Mouse (Mus musculus): ENCODE measurements around the gene Dnajc16.

Gene Dnajc16

GRCm38 (mm10) chr4:141760942-141761341 is 29.8 kb downstream of the Dnajc16 start:
- DNase-seq = no peak

- DNase-seq = no peak
Measured at GRCm38 (mm10) chr4:141758874-141759542, 31.7 kb downstream of the Dnajc16 start.

GRCm38 (mm10) chr4:141757124-141757523 is 33.6 kb downstream of the Dnajc16 start:
- DNase-seq = no peak

GRCm38 (mm10) chr4:141755375-141755930 is 35.3 kb downstream of the Dnajc16 start:
- no peak for DNase-seq

GRCm38 (mm10) chr4:141752076-141752421 is 38.7 kb downstream of the Dnajc16 start:
- no peak for DNase-seq

GRCm38 (mm10) chr4:141751419-141752075 is 39.2 kb downstream of the Dnajc16 start:
- no peak for DNase-seq

GRCm38 (mm10) chr4:141750826-141751225 is 39.9 kb downstream of the Dnajc16 start:
- DNase-seq = no peak

- no peak for DNase-seq
Measured at GRCm38 (mm10) chr4:141749557-141749956, 41.2 kb downstream of the Dnajc16 start.

- DNase-seq = no peak
Measured at GRCm38 (mm10) chr4:141746578-141747346, 44.0 kb downstream of the Dnajc16 start, which contains the start of gene Agmat. Agmat (plus strand) TSS chr4:141746672.

- no peak for DNase-seq
Measured at GRCm38 (mm10) chr4:141742381-141742780, 48.4 kb downstream of the Dnajc16 start.

GRCm38 (mm10) chr4:141741856-141742255 is 48.9 kb downstream of the Dnajc16 start:
- DNase-seq = no peak

- no peak for DNase-seq
Measured at GRCm38 (mm10) chr4:141738015-141738414, 52.7 kb downstream of the Dnajc16 start.

- no peak for DNase-seq
Measured at GRCm38 (mm10) chr4:141736856-141737255, 53.9 kb downstream of the Dnajc16 start.

GRCm38 (mm10) chr4:141735206-141735560 is 55.5 kb downstream of the Dnajc16 start:
- DNase-seq = no peak

GRCm38 (mm10) chr4:141734446-141735205 is 56.1 kb downstream of the Dnajc16 start:
- peak; percentile 89 for DNase-seq

- DNase-seq = no peak
Measured at GRCm38 (mm10) chr4:141731766-141732165, 59.0 kb downstream of the Dnajc16 start.

- no peak for DNase-seq
Measured at GRCm38 (mm10) chr4:141730401-141730800, 60.3 kb downstream of the Dnajc16 start.

- no peak for DNase-seq
Measured at GRCm38 (mm10) chr4:141729266-141729665, 61.5 kb downstream of the Dnajc16 start.

GRCm38 (mm10) chr4:141725738-141726137 is 65.0 kb downstream of the Dnajc16 start:
- no peak for DNase-seq

GRCm38 (mm10) chr4:141725277-141725676 is 65.5 kb downstream of the Dnajc16 start:
- DNase-seq = no peak

GRCm38 (mm10) chr4:141724594-141724993 is 66.1 kb downstream of the Dnajc16 start:
- DNase-seq = no peak

GRCm38 (mm10) chr4:141723673-141724068 is 67.1 kb downstream of the Dnajc16 start:
- DNase-seq = no peak
